ENCODE assay signal across 22 mouse cellular contexts in genomic region chr9:54961059-54961458, GRCm38 (mm10). TPM values are rescaled to one million over a fixed set of nuclear protein-coding genes. Genes with fewer than 3 reads are reported as not detected.
"Had no signal": no experiment of that assay in that cellular context is flagged by ENCODE, and none has a peak within 500 bp of the region (broad histone marks: within the 10 kb centered on the region; RNA-seq: fewer than 3 reads in every experiment).

No protein-coding gene starts in this region.

- H3K27ac ChIP-seq: limb, embryonic 13.5 days; liver, embryonic 12.5 days; liver, embryonic 15.5 days; lung, embryonic 15.5 days; midbrain, embryonic 12.5 days; midbrain, embryonic 15.5 days; neural tube, embryonic 12.5 days; neural tube, embryonic 15.5 days; stomach, postnatal 0 days had no signal

- DNase-seq: kidney, postnatal 14 days; kidney, postnatal 4 days; left cerebral cortex, postnatal 4 days; liver; lung, adult 18-20 months; lung, postnatal 10 days; lung, postnatal 4 days; right cerebral cortex, adult 18-20 months; right cerebral cortex, postnatal 14 days; right cerebral cortex, postnatal 4 days; thymus, adult 2 months; thymus, postnatal 14 days; thymus, postnatal 4 days had no signal

- H3K9me3 ChIP-seq: limb, embryonic 13.5 days; liver, embryonic 12.5 days; liver, embryonic 15.5 days; midbrain, embryonic 15.5 days had no signal

- H3K27me3 ChIP-seq: limb, embryonic 13.5 days; liver, embryonic 12.5 days; liver, embryonic 15.5 days; lung, embryonic 15.5 days; midbrain, embryonic 12.5 days; midbrain, embryonic 15.5 days; neural tube, embryonic 12.5 days; neural tube, embryonic 15.5 days had no signal

- H3K4me3 ChIP-seq: limb, embryonic 13.5 days; liver, embryonic 12.5 days; liver, embryonic 15.5 days; lung, embryonic 15.5 days; midbrain, embryonic 12.5 days; midbrain, embryonic 15.5 days; neural tube, embryonic 12.5 days; neural tube, embryonic 15.5 days had no signal

- H3K9ac ChIP-seq: limb, embryonic 13.5 days; liver, embryonic 12.5 days; liver, embryonic 15.5 days; lung, embryonic 15.5 days; midbrain, embryonic 12.5 days; midbrain, embryonic 15.5 days; neural tube, embryonic 12.5 days; neural tube, embryonic 15.5 days had no signal

- H3K4me1 ChIP-seq: limb, embryonic 13.5 days; liver, embryonic 12.5 days; liver, embryonic 15.5 days; lung, embryonic 15.5 days; midbrain, embryonic 12.5 days; midbrain, embryonic 15.5 days; neural tube, embryonic 12.5 days; neural tube, embryonic 15.5 days had no signal

- H3K4me2 ChIP-seq: limb, embryonic 13.5 days; liver, embryonic 12.5 days; liver, embryonic 15.5 days; lung, embryonic 15.5 days; midbrain, embryonic 12.5 days; midbrain, embryonic 15.5 days; neural tube, embryonic 12.5 days; neural tube, embryonic 15.5 days had no signal

- ATAC-seq: liver, embryonic 12.5 days; midbrain, embryonic 15.5 days had no signal

RNA-seq across cellular contexts. Expression of gene AY074887, which starts 10.3 kb away (rescaled TPM):
- polyA plus RNA-seq: thymus, adult 2 months had no signal
